Mouse (Mus musculus) erythroblast, embryonic 14.5 days (primary cell): ENCODE measurements around the gene Tmem98.

ENCODE experiments used
- GATA1 ChIP-seq: IDR thresholded peaks from 2 replicates; pipeline ENCODE4 v1.6.1; 2012; ENCODE audit warnings: low read length, inconsistent platforms, mixed read lengths
- TAL1 ChIP-seq: IDR thresholded peaks from 3 replicates; pipeline ENCODE4 v1.6.1; 2012; ENCODE audit warnings: low read length, inconsistent platforms, mixed read lengths

DNA sequence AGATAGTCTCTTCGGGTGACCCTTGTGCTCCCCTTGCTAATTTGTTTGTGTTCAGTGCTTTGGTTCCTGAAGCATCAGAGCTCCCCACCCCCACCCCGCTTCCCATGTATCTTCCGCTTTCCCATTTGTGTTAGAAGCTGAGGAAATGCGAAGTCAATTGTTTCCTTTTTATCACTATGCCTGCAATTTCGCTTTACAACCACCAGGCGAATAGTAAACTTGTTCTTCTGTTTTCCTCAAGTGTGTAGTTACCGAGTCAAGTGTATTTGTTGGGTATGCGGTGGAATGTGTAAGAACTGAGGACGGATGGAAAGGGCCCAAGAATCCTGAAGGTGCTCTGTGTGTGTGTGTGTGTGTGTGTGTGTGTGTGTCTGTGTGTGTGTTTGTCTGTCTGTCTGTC, 11.8 kb downstream of the Tmem98 start:
- TF ChIP-seq GATA1 (no peak), TAL1 (no peak)
